Mouse (Mus musculus) frontal cortex, postnatal 36 days (tissue): Measurements from ENCODE around the gene Spag7.

Source experiments
- DNase-seq, 2 experiments: peaks; one replicate each; pipeline ENCODE4 v3.0.0; 2022; ENCODE audit warnings: low spot score in 2 of 2

Spag7 gene

DNA sequence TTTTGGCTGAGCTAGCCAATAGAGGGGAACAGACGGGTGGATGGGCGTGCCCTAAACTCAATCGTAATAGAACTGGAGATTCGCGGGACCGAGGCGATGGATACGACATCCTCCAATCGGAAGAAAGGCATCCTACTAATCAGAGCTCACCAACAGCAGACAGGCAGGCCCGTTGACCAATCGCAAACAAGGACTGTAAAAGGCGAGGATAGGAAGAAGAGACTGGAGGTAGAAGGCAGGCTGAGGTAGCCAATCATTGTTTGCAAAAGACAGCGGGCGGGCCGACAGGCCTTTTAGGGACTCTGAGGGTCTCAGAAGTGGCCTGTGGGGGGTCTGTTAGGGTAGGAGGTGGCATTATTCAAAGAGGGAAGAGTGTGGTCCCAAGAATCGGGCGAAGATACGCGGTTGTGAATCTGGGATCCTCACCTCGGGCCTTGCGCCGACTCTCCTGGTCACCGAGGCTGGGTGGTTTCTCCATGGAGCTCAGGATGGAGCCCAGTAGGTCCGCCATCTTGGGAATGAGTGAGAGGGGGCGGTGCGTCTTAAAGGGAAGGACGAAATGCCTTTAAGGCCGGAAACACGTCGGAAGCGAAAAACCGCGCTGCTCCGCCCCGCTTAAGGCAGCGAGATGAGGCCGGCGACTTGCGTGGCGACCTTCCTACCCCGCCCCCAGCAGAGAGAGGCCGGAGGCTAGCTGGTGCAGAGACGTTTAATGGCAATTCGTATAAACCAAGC lies at the start of gene Spag7:
Gene Spag7 (minus strand): TSS at position 646 of the 735 bp plus-strand sequence.
- peak; percentile 97 to 99 for DNase-seq

DNA sequence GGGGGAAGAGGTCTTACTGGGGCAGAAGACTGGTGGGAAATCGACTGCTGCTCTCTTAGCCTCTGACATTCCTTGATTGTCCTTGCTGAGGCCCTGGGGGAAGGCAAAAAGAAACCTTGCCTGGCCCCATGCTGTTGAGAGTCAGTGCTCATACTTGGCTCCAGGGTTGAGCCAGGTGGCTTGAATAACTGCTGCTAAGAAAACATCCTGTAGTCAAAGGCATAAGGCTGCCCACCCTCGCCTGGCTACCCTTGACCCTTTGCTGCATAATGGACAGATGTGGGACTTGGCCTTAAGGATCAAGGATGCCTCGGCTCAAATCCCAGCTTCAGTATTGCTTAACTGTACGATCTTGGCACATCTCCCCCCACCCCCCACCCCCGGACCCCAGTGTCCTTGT lies 49.3 kb upstream of the Spag7 start:
- no peak for DNase-seq

DNA sequence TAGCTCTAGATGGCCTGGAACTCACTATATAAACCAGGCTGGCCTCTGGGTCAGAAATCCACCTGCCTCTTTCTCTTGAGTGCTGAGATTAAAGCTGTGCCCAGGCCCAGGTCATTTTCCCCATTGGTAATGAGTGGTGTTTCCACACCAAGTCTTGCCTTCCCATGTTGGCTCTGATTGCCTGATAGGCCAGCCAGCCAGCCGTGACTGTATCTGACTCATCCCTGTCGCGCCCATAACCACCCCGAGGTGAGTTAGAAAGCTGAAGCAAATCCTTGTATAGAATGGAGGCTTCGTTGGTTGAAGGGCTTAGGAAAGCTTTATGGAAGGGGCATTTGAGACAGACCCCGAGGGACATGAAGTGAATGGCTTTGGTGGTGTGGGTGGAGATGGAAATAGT lies 46.6 kb upstream of the Spag7 start:
- no peak for DNase-seq

DNA sequence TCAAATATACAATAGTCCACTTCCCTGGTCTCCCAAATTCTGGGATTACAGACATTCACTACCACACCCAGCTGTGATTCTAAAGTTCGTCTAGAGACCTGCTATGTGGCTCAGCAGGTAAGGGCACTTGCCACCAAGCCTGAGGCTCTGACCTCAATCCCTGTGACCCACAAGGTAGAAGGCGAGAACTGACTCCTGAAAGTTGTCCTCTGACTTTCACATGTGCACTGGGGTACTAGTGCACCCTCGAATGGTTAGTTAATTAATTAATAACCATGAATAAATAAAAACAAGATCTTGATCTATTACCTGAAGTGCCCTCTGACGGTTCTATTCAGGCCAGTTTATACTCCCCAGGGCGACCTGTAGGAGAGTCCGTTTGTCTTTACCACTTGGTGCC lies 44.0 kb upstream of the Spag7 start:
- no peak for DNase-seq

DNA sequence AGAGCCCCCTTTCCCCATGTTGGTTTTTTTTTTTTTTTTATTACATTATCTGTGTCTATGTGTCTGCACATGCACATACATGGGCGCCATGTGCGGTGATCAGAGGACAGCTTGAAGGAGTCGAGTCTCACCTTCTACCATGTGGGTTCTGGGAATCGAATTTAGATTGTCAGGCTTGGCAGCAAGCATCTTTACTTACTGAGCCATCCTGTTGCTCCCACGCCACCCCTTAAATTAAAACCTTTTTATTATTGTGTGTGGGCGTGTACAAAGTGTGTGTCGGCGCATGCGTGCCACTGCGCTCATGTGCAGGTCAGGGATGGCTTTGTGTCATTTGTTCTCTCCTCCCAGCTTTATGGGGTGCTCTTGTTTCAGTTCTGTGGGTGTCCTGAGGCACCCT lies 41.8 kb upstream of the Spag7 start:
- no peak for DNase-seq

DNA sequence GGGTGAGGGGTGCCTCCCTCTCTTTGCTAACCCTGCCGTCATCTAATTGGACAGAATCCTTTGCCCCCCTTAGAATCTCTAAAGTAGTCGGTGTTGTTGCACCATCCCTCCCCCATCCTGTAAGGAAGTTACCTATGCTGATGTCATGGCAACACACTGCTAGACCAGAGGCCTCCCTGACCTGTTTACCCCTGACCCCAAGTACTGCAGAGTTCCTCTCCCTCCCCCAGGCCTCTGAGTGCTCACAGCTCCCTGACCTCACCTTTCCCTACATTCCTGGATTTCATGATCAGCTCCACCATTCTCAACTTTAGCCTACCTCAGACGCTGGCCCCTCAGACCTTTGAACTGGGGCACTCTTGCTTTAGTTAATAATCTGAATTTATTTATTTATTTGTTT lies 36.9 kb upstream of the Spag7 start:
- no peak for DNase-seq

DNA sequence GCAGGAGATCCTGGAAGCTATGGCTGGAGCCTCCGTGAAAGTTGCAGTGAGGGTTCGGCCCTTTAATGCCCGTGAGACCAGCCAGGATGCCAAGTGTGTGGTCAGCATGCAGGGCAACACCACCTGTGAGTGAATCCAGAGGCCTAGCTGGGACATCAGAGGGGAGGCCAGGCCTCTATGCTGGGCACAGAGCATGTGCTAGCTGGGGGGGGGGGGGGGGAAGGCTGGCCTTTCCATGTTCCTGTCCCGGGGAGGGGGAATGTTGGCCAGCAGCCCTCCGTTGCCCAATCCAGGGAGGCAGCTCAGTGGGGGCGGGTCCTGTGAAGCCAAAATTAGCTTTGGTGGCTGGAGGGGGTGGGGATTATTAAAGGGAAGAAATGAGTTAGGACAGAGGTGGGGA lies 33.6 kb upstream of the Spag7 start:
- DNase-seq: no peak

DNA sequence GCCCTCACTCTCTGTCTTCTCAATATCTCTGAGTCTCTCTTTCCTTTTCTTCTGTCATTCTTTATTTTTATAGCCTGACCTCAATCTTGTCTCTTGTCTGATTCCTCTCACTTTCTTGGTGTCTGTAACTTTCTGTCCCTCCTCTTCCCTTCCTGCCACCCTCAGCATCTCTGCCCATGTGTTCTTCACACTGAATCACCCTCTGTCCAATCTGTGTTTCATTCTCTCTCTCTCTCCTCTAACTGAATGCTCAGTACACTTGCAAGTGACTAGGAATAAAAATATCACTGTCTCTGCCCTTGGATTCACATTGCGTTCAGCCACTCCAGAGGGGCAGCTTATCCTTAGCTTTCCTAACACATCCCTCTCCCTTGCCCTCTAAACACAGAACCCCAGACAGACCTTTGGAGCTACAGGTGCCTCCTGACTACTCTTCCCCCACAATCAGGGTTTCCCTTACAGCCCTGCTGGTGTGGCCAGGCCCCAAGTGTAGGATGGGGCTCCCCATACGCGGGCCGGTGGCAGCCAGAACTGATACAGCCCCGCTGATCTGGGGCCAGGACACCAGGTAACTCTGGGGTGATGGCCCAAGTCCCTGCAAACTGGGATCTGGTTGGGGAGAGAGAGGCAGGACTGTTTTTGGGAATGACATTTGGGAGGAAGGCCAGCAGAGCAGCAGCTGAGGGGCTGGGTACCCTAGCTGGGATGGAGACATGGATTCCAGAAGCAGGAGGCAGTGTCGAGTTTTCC lies 32.9 kb upstream of the Spag7 start:
- no peak for DNase-seq

DNA sequence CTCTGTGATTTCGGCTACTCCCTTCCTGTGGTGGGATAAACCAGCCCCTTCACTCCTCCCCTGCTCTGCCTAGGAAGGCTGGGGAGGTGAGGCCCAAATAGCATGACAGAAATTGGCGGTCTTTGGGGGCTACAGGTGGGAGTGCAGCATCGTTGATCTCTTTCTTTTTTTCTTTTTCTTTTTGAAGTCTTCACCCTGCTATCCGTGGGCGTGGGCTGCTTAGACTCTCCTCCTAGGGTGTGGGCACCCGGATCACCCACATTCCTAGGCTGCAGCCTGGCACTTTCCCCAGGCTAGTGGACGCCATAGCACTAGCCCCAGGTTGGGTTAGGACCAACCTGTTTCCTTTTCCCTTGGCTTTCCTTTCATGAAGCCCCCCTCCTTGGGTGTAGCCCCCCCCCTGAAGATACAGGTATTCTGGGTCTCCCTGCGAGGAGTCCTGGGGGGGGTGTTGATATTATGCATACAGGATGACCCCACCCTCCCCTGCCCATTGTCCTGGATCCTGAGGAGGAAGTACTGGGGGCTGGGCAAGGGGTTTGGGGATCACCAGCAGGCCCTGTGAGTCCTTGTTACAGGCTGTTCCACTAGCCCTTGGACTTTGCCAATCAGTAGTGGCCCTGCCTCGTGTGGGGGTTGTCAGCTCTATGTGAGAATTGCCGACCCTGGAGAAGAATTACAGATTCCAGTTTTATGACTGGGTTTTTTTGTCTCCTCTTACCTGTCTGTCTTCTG lies 32.2 kb upstream of the Spag7 start:
- no peak for DNase-seq

DNA sequence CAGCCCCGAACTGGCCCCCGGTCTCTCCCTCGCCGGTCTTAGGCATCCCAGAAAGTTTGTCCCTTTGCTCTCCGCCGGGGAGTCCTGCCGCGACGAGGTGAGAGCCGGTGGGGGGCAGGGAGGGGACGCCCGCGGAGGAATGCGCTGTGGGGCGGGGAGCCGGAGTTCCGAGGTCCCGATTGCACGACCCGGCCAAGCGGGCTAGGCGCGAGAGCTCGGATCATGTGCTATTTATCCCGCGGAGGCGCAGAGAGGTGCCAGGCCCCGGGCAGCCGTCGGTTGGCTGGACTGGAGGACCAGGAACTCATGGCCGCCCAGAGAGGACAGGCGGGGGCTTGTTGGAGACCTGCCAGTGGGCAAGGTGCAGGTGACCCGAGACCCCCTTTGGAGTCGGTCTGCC lies 31.4 kb upstream of the Spag7 start:
- peak; percentile 45 to 54 for DNase-seq

DNA sequence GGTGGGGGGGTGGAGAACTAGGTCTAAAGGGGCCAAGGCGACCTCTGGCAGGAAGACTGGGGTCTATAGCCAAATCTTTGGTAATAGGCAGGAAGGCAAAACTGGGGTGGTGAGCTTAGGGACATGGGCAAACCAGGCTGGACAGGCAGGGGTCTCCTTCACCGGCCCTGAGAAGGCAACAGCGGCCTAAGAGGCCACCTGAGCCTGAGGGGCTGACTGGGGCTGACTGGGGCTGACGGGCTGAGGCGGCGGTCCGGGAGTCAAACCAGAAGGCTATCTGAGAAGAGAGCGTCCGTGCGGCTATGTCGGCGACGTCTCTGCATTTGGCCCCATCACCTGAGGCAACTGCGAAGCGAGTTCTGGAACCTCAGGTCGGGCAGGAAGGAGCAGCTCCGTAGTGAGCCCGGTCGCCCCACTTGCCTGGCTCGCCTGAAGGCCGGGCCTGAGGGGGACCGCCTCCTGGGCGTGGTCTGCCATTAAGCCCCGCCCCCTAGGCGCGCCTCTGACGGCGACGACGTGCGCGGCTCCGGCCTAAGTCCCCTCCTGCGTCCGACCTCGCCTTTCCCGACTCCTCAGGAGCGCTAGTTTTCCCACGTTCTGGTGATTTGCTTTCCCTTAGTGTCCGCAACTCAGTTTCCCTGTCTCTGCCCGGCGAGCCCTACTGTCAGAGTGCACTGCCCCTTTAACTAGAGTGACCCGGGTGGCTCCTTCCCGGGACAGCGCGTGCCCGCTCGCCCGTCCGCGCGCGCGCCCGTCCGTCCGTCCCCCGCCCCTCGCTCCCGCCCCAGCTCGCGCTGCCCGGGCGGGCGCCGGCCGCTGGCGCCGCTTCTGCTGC lies 30.7 kb upstream of the Spag7 start, which contains the start of the genes Inca1 and Kif1c:
Gene Inca1 (minus strand): TSS at position 434 of the 835 bp plus-strand sequence.
Gene Kif1c (plus strand): TSS at position 827 of the 835 bp plus-strand sequence.
- peak; percentile 94 to 96 for DNase-seq

DNA sequence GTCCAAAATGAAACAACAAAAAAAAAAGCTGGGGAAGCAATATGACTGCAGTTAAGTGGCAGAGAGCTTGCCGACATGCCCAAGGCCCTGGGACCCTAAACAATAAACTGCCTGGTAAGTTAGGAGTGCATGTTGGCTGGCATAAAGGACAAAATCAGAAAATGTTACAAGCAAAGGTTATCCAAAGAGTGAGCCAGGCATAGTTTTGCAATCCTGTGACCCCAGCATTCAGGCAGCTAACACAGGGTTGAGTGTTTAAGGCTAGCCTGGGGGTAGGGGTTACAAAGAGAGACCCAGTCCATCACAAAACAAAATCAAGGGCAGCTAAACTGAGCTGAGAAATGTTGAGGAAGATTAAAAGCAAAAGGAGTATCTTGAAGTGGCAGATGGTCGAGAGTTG lies 29.8 kb upstream of the Spag7 start:
- no peak for DNase-seq

DNA sequence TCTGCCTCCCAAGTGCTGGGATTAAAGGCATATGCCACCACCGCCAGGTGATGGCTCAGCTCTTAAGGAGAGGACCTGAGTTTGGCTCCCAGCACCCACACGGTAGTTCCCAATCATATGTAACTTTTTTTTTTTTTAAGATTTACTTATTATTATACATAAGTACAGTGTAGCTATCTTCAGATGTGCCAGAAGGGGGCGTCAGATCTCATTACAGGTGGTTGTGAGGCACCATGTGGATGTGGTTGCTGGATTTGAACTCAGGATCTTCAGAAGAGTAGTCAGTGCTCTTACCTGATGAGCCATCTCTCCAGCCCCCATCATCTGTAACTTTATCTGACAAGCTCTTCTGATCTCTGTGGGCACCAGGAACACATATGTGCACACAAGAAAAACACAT lies 28.2 kb upstream of the Spag7 start:
- DNase-seq: no peak

DNA sequence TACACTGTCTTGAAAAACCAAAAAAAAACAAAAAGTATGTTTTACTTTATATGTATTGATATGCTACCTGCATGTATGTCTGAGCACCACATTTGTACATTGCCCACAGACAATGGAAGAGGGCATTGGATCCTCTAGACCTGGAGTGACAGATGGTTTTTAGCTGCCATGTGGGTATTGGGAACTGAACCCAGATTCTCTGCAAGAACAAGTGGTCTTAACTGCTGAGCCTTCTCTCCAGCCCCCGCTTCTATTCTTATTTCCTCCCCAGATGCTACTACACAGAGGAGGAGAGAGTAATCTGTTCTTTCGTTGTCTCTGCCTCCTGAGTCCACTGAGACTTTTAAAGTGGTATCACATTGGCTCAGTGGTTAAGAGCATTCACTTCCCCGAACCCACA lies 24.3 kb upstream of the Spag7 start:
- DNase-seq: no peak

DNA sequence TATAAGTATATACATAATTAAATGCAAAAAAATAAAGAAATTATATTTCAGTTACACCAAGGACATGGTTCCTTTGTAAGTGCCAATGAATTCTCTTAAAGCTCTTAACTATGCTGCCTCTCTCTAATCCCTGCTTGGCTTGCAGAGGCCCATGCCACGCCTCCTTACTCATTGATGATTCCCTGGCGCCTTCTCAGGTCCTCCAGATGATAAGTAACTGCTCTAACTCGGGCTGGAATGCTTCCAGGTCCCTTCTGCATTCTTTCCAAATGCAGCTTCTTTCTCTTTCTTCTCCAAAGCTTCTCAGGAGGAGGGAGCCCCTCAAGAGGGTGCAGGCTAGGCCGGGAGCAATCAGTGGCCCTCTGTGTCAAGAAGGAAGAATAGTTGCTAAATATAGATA lies 20.4 kb upstream of the Spag7 start:
- DNase-seq: no peak

DNA sequence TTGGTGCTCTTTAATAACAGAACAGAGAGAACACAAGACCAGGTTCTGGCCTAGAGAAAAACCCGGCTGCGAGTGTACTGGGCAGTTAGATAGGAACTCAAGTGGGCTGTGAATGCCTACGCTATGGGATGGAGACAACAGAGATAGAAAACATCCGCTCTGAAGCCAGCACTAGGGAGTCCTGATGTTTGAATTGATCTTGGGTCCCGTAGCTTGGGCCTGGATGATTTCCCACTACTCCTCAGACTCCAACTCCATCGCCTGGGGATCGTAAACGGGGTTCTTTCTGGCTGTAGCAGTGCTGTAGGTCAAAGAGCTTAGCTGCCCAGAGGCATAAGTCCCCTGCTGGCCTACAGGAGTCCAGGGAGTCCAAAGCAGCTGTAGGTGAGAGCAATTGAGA lies 19.2 kb upstream of the Spag7 start:
- no peak for DNase-seq

DNA sequence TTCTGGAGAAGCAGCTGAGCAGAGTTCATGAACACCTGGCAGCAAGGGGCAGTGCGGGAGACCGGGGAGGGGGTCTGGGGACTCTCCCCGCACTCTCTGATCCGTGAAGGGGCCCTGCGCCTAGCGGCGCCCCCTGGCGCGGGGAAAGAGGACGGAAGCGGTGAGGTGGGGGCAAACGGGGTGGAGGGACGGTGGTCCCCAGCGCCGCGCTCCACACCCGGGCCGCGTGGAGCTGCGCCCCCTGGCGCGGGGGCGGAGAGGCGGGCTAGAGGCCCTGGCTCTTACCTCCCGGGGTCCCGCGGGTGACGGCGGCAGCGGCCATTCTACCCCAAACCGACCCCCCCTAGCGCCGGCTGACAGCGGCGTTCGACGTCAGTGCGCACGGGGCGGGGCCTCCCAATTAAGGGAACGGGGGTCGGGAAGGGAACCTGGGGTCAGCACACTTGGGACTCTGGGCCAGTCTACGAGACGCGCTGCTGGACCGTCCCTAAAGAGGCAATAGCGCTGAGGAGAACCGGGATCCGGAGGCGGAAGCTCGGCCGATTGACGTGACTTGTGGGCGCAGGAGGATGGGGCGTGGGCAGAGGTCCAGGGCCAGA lies 18.5 kb upstream of the Spag7 start, which contains the start of gene Camta2:
Gene Camta2 (minus strand): TSS at position 505 of the 599 bp plus-strand sequence.
- peak; percentile 85 to 87 for DNase-seq

DNA sequence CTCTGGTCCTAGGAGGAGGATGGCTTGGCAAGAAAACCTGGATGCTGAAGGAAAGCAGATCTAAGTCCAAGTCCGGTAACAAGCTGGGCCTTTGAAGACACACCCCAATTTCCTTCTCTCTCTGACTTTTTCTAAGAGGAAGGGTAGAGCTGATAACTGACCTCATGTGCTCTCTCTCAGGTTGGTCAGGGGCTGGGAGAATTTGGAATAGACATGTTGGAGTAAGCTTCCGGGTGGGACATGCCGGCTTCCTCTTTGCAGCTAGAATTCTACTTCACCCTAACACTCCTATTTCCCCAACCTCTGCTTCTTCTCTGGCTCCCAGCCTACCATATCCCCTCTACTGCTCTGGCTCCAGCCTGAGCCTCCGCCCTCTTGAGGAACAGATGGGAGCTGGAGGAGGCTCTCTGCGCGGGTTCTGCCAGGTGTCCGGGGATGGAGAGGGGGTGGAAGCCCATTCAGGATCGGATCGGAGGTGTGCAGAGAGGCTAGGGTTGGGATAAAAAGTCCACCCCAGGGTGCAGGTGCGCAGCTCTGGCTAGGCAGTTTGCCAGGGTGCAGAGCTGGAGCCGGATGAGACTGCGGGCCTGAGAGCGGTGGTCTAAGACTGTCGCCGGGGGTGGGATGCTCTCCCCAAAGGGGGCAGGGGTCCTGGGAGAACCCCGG lies 17.8 kb upstream of the Spag7 start:
- peak; percentile 69 to 75 for DNase-seq

DNA sequence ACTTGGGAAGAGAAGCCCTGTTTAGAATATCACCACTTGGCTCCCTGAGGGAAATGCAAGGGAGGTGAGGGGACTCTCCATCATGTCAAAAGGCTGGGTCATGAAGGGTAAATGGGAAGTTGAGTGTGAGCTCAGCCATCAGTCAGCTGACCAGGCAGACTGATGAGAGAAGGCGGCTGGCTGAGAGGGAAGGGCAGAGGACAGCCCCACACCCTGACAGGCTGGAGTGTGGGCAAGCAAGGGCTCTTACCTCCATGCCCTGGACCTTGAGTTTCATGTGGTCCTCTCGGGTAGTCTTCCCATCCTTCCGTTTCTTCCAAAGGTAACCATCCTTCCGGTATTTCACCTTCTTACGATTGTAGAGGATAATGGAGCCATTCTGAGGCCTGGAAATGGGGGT lies 14.4 kb upstream of the Spag7 start:
- DNase-seq: no peak

DNA sequence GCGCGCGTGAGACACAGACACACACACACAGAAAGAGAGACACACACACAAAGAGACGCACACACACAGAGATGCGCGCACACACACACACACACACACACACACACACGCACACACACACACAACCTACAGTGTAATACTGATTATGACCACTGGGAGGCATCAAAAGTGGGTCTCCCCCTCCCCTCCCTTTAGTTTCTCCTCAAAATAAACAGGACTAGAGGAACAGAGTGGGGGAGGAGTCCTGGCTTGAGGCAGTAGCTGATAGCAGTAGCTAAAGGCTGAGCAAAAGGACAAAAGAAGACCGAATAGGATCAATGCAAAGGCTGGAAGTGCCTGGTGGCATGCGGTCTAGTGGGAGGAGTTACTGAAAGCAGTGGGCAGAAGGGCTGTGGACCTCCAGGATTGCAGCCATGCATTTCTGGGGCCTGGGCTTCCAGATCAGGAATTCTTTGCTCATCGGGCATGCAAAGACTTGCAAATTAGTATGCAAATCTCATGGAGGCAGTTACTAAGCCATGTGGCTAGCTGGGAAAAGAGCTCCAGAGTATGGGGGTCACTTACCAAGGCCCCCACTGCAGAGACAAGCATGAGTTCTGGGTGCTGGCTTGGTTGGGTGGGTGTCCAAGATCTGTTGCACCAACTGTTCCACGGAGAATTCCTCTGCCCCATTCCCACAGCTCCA lies 12.8 kb upstream of the Spag7 start:
- DNase-seq: peak; percentile 29 to 51
